Mouse (Mus musculus): ENCODE results near the gene Ppil1. TPM values are rescaled to one million over a fixed set of nuclear protein-coding genes. Genes with fewer than 3 reads are reported as not detected.
"Not testable (repeated sequence)": the region's sequence is repeated elsewhere in the genome, so short reads cannot be mapped to it uniquely, and the experiment has no call there.

Gene Ppil1
- polyA plus RNA-seq, 1 experiment from 2014 or later, result 131 TPM

DNA sequence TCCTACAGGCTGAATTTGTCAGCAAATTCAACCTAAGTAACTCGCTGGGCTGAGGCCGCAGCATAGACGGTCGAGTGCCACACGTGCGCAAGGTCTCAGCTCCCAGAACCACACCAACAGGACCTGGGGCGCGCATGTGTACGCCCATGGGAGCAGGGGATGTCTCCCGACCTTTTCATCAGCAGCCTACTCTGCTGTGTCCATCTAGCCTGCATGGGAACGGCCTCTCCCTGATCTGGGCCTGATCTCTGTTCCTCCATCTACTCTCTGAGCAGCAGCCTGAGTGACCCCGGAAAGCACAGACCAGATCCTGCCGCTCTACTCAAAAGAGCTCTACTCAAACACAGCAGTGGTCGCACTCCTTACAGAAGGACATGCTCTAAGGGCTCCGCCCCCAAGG lies 3.5 kb downstream of the Ppil1 start:
- peaks cover 12% of the 10 kb centered on the region for H3K4me1 ChIP-seq (ENCODE audit: control insufficient read depth, insufficient read depth, low read length)
- no peak overlapping the region for H3K4me3 ChIP-seq (ENCODE audit: low read depth, low read length)
- H3K27me3 ChIP-seq (replicated peaks; ENCODE audit: control insufficient read depth, insufficient read depth, low read length), result no peaks in the 10 kb centered on the region
- DNase-seq (ENCODE audit: low spot score) (no peak), ATAC-seq (no peak)
- H3K36me3 ChIP-seq (ENCODE audit: control insufficient read depth, insufficient read depth, low read length), result peaks cover 49% of the 10 kb centered on the region
- H3K4me2 ChIP-seq (ENCODE audit: low read length), result no peak overlapping the region
- H3K27ac ChIP-seq (ENCODE audit: low read depth, low read length), result no peak overlapping the region
- no peak overlapping the region for H3K9ac ChIP-seq (ENCODE audit: low read length)
- H3K9me3 ChIP-seq (replicated peaks; ENCODE audit: control insufficient read depth, low read length), result no peaks in the 10 kb centered on the region
- 92% methylated on average over 15 of the region's 15 CpGs for WGBS

DNA sequence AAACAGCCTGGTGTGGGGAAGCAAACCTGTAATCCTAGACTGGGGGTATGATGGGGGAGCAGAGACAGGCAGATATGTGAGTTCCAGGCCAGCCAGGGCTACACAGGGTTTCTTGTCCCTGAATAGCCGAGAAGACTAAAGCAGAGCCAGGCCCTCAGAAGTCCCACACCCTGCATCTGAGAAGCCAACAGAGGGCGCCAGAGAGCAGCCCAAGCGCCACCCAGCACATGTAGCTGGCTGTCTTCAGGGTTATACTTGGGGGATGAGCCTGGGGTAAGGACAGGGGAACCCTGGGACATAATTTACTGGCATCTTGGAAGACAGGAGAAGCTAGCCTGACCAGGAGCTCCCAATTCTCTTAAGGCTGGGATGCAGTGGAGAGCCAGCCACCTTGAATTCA lies 4.5 kb downstream of the Ppil1 start:
- H3K4me2 ChIP-seq (ENCODE audit: low read length), result no peak overlapping the region
- peak; percentile 72 for ATAC-seq
- H3K36me3 ChIP-seq (ENCODE audit: control insufficient read depth, insufficient read depth, low read length), result peaks cover 50% of the 10 kb centered on the region
- DNase-seq (ENCODE audit: low spot score), result peak; percentile 83
- no peaks in the 10 kb centered on the region for H3K9me3 ChIP-seq (replicated peaks; ENCODE audit: control insufficient read depth, low read length)
- H3K4me3 ChIP-seq (ENCODE audit: low read depth, low read length), result no peak overlapping the region
- WGBS, result 4% methylated on average over 3 of the region's 3 CpGs
- no peaks in the 10 kb centered on the region for H3K27me3 ChIP-seq (replicated peaks; ENCODE audit: control insufficient read depth, insufficient read depth, low read length)
- H3K9ac ChIP-seq (ENCODE audit: low read length), result no peak overlapping the region
- H3K27ac ChIP-seq (ENCODE audit: low read depth, low read length), result no peak overlapping the region
- peaks cover 10% of the 10 kb centered on the region for H3K4me1 ChIP-seq (ENCODE audit: control insufficient read depth, insufficient read depth, low read length)

DNA sequence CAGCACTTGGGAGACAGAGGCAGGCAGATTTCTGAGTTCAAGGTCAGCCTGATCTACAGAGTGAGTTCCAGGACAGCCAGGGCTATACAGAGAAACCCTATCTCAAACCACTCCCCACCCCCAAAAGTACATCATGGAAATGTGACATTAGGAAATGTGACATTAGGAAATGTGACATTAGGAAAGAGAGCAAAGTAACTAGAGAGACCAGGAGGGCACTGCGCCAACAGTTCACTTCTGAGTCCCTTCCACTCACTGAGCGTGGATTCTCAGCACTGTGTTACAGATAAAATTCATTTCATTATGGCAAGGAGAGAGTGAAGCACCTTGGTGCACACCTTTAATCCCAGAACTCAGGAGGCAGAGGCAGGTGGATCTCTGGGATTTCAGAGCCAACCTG lies 5.1 kb downstream of the Ppil1 start:
- H3K4me2 ChIP-seq (ENCODE audit: low read length), result no peak overlapping the region
- H3K4me3 ChIP-seq (ENCODE audit: low read depth, low read length), result no peak overlapping the region
- no peak overlapping the region for H3K9ac ChIP-seq (ENCODE audit: low read length)
- no peaks in the 10 kb centered on the region for H3K9me3 ChIP-seq (replicated peaks; ENCODE audit: control insufficient read depth, low read length)
- ATAC-seq (no peak), DNase-seq (ENCODE audit: low spot score) (no peak)
- 96% methylated on average over 2 of the region's 2 CpGs for WGBS
- H3K36me3 ChIP-seq (ENCODE audit: control insufficient read depth, insufficient read depth, low read length), result peaks cover 51% of the 10 kb centered on the region
- no peaks in the 10 kb centered on the region for H3K27me3 ChIP-seq (replicated peaks; ENCODE audit: control insufficient read depth, insufficient read depth, low read length)
- H3K4me1 ChIP-seq (ENCODE audit: control insufficient read depth, insufficient read depth, low read length), result peaks cover 6% of the 10 kb centered on the region
- no peak overlapping the region for H3K27ac ChIP-seq (ENCODE audit: low read depth, low read length)

DNA sequence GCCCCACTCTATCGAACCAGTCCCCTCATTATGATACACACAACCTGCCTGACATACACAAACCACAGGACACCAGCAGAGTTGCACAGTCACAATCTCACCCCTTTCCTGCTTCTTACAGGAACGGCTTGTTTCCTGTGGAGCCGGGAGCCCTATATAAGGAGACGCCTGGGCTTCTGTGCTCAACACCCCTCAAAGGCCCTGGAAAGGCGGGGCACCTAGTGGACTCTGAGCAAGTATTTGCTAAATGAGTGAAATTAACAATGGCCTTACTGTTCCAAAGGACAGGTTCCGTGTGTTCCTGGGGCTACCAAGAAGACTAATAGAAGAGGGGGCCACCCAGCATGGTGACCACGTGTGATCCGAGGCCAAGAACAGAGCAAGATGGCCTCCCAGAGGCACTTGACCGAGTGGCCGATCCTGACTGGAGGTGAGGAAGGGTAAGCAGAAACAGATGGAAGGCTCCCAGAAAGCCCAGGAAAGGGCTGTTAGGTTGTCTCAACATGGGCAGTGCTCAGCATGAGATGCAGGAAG lies 5.9 kb downstream of the Ppil1 start:
- DNase-seq (ENCODE audit: low spot score), result no peak
- Histone ChIP-seq H3K4me2 (ENCODE audit: low read length) (no peak overlapping the region), H3K9ac (ENCODE audit: low read length) (no peak overlapping the region), H3K27ac (ENCODE audit: low read depth, low read length) (no peak overlapping the region), H3K9me3 (replicated peaks; ENCODE audit: control insufficient read depth, low read length) (no peaks in the 10 kb centered on the region), H3K36me3 (ENCODE audit: control insufficient read depth, insufficient read depth, low read length) (peaks cover 54% of the 10 kb centered on the region), H3K27me3 (replicated peaks; ENCODE audit: control insufficient read depth, insufficient read depth, low read length) (no peaks in the 10 kb centered on the region), H3K4me3 (ENCODE audit: low read depth, low read length) (no peak overlapping the region), H3K4me1 (ENCODE audit: control insufficient read depth, insufficient read depth, low read length) (peaks cover 4% of the 10 kb centered on the region)
- no peak for ATAC-seq
- WGBS, result 89% methylated on average over 10 of the region's 10 CpGs

DNA sequence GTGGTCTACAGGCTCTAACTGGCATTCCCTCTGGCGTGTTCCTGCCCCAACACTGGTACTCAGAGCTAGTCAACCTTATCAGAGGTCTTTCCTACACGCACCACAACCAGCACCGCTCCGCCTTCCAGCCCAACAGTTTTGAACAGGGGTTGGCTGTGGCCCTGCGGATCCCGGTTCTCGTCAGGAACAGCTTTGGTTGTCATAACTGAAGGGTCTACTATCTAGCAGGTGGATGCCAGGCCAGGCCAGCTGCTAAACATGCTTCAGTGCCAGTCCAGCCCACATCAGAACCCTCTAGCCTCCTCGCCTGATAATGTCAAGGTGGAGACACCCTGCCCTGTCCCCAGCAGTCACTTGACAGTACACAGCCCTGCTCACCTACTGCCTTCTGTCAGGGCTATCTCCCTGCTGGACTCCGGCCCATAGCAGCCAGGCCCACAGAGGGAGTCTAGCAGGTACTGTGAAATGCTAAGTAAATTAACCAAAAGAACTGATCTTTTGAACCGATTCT lies 6.9 kb downstream of the Ppil1 start:
- peaks cover 4% of the 10 kb centered on the region for H3K4me1 ChIP-seq (ENCODE audit: control insufficient read depth, insufficient read depth, low read length)
- DNase-seq (ENCODE audit: low spot score) (no peak), ATAC-seq (no peak)
- no peak overlapping the region for H3K4me2 ChIP-seq (ENCODE audit: low read length)
- no peaks in the 10 kb centered on the region for H3K27me3 ChIP-seq (replicated peaks; ENCODE audit: control insufficient read depth, insufficient read depth, low read length)
- H3K9ac ChIP-seq (ENCODE audit: low read length), result no peak overlapping the region
- H3K27ac ChIP-seq (ENCODE audit: low read depth, low read length), result no peak overlapping the region
- no peak overlapping the region for H3K4me3 ChIP-seq (ENCODE audit: low read depth, low read length)
- WGBS, result 95% methylated on average over 10 of the region's 10 CpGs
- H3K36me3 ChIP-seq (ENCODE audit: control insufficient read depth, insufficient read depth, low read length), result peaks cover 60% of the 10 kb centered on the region
- H3K9me3 ChIP-seq (replicated peaks; ENCODE audit: control insufficient read depth, low read length), result no peaks in the 10 kb centered on the region

DNA sequence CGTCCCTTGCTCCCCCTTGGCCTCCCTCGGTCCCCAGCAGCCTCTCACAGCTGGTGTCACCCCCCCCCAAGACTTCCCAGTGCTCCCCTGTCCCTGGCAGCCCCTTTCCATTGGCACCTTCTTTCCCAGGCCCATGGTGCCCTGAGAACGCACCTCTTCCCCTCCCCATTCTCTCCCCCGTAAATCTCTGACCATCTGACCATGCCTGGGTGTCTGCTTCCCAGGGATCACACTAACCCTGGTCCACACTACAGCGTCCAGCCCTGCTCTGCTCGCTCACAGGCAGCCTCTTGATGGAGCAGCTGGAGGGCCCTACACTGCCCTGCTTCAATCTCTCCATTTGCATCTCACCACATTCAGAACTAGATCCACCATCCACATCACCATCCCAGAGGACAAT lies 7.5 kb downstream of the Ppil1 start:
- Histone ChIP-seq H3K36me3 (ENCODE audit: control insufficient read depth, insufficient read depth, low read length) (peaks cover 63% of the 10 kb centered on the region), H3K9ac (ENCODE audit: low read length) (no peak overlapping the region), H3K27ac (ENCODE audit: low read depth, low read length) (no peak overlapping the region), H3K4me1 (ENCODE audit: control insufficient read depth, insufficient read depth, low read length) (peaks cover 7% of the 10 kb centered on the region), H3K4me2 (ENCODE audit: low read length) (no peak overlapping the region), H3K27me3 (replicated peaks; ENCODE audit: control insufficient read depth, insufficient read depth, low read length) (no peaks in the 10 kb centered on the region), H3K9me3 (replicated peaks; ENCODE audit: control insufficient read depth, low read length) (no peaks in the 10 kb centered on the region), H3K4me3 (ENCODE audit: low read depth, low read length) (no peak overlapping the region)
- ATAC-seq, result no peak
- no peak for DNase-seq (ENCODE audit: low spot score)
- WGBS, result 94% methylated on average over 6 of the region's 6 CpGs

DNA sequence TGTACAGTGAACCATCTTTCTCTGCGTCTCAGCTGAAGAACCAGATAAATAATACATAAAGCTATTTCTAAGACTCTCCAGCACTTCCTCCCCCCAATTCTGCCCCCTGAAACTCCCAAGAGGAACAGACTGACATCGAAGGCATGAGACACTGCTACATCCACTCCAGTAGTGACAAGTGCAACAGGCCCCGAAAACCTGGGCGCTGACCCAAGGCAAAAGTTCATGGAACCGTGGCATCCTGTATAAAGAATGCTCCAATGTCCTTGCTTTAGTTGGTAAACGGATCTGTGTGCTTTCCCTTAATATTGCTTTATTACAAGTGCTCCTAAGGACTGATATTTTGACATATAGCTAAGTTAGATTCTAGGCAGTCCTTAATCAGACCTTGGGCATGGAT lies 9.2 kb downstream of the Ppil1 start:
- not testable (repeated sequence) for DNase-seq (ENCODE audit: low spot score); H3K4me2 ChIP-seq (ENCODE audit: low read length); H3K27me3 ChIP-seq (replicated peaks; ENCODE audit: control insufficient read depth, insufficient read depth, low read length); H3K4me3 ChIP-seq (ENCODE audit: low read depth, low read length); H3K27ac ChIP-seq (ENCODE audit: low read depth, low read length); H3K9ac ChIP-seq (ENCODE audit: low read length); ATAC-seq; H3K9me3 ChIP-seq (replicated peaks; ENCODE audit: control insufficient read depth, low read length); H3K4me1 ChIP-seq (ENCODE audit: control insufficient read depth, insufficient read depth, low read length)
- H3K36me3 ChIP-seq (ENCODE audit: control insufficient read depth, insufficient read depth, low read length), result peaks cover 65% of the 10 kb centered on the region
- 92% methylated on average over 6 of the region's 6 CpGs for WGBS

DNA sequence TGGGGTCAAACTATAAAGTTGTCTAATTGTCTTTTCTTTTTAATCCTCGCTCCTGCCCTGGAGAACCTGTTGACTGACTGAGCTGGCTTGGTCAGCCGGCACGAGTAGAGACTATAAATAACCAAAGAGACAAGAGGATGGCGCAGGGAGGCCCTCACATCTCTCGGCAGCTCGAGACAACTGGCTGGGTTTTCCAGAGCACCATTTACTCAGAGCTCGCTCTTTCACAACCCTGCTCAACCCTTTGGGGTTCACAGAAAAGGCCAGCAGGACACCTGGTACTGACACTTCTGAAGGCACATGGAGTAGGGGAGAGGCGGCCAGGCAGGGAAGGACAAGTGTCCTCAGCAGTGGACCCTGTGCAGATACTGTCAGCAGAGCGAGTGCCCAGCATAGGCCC lies 10.3 kb downstream of the Ppil1 start:
- 92% methylated on average over 9 of the region's 9 CpGs for WGBS
- Histone ChIP-seq H3K4me2 (ENCODE audit: low read length) (no peak overlapping the region), H3K36me3 (ENCODE audit: control insufficient read depth, insufficient read depth, low read length) (peaks cover 68% of the 10 kb centered on the region), H3K4me3 (ENCODE audit: low read depth, low read length) (no peak overlapping the region), H3K4me1 (ENCODE audit: control insufficient read depth, insufficient read depth, low read length) (peaks cover 7% of the 10 kb centered on the region), H3K27ac (ENCODE audit: low read depth, low read length) (no peak overlapping the region), H3K9ac (ENCODE audit: low read length) (no peak overlapping the region), H3K27me3 (replicated peaks; ENCODE audit: control insufficient read depth, insufficient read depth, low read length) (no peaks in the 10 kb centered on the region), H3K9me3 (replicated peaks; ENCODE audit: control insufficient read depth, low read length) (no peaks in the 10 kb centered on the region)
- DNase-seq (ENCODE audit: low spot score), result no peak
- ATAC-seq, result no peak

DNA sequence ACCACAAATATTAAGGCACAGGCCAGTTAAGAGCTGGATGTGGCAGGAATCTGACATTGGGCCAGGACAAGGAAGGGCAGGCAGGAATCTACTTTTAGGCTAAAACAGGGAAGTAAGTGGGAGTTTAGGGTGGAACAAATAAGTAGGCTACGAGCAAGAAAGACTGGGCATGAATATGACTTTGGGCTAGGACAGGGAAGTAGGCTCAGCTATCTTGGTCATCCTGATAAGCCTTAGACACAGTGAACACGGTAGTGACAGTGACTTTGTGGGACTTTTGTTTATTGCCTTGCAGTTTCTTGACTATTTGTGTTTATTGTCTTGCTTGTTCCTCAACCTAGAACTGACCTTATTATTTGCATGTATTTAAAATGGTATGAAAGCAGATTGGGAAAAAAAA lies 10.8 kb downstream of the Ppil1 start:
- Histone ChIP-seq H3K4me3 (ENCODE audit: low read depth, low read length) (no peak overlapping the region), H3K4me1 (ENCODE audit: control insufficient read depth, insufficient read depth, low read length) (peaks cover 7% of the 10 kb centered on the region), H3K9ac (ENCODE audit: low read length) (no peak overlapping the region), H3K27me3 (replicated peaks; ENCODE audit: control insufficient read depth, insufficient read depth, low read length) (no peaks in the 10 kb centered on the region), H3K9me3 (replicated peaks; ENCODE audit: control insufficient read depth, low read length) (no peaks in the 10 kb centered on the region), H3K36me3 (ENCODE audit: control insufficient read depth, insufficient read depth, low read length) (peaks cover 64% of the 10 kb centered on the region), H3K4me2 (ENCODE audit: low read length) (no peak overlapping the region), H3K27ac (ENCODE audit: low read depth, low read length) (no peak overlapping the region)
- no peak for ATAC-seq
- no peak for DNase-seq (ENCODE audit: low spot score)
- WGBS, result 98% methylated on average over 2 of the region's 2 CpGs
